Mouse (Mus musculus) thymus, postnatal 14 days (tissue): ENCODE measurements at regions not wholly inside any gene's neighbourhood (a gene's known extent, or its start where the extent isn't known, plus 50 kb on each side); places are given as distances from the start of the nearest gene placed in this dataset.

Experiments
- DNase-seq: peaks from one replicate; pipeline ENCODE4 v3.0.0; 2021

- DNase-seq = no peak
Measured at GRCm38 (mm10) chr6:61127238-61127637, 52.9 kb upstream of the Ccser1 start.

GRCm38 (mm10) chr6:61128211-61128610 lies 51.9 kb upstream of the Ccser1 start:
- no peak for DNase-seq
